Mouse (Mus musculus): ENCODE measurements around the gene Irf1.

DNA sequence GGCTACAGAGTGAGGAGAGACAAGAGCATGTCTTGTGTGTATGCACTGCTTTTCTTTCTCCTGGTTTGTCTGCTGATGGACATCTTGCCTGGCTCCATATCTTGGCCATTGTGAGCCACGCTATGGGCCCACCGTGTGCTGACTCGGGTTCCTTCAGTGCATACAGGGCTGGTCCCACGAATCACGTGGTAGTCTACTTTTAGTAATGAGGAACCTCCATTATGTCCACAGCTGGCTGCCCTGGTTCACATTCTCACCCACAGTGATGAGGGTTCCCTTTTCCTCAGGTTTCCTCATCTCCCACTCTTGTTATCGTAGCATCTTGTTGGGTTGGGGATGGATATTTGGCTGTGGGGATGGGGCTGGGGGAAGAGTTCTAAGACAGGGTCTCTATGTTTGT, 21.2 kb upstream of the Irf1 start:
- TF ChIP-seq POLR2A (IDR thresholded peaks at IDR 0.05; ENCODE audit: insufficient read length, low read depth), result no peak
- no peak for TF ChIP-seq E2F4 (IDR thresholded peaks at IDR 0.05; ENCODE audit: insufficient read depth)
- TF ChIP-seq POLR2AphosphoS2 (IDR thresholded peaks at IDR 0.05; ENCODE audit: insufficient read length, low read depth), result no peak
- TF ChIP-seq TCF3 (IDR thresholded peaks at IDR 0.05; ENCODE audit: insufficient read length, low read depth), result no peak

Data from myocyte (in vitro differentiated cells).